Mouse (Mus musculus): ENCODE data around the gene Slc6a5. TPM values are rescaled to one million over a fixed set of nuclear protein-coding genes. Genes with fewer than 3 reads are reported as not detected.

The Slc6a5 gene
- not detected in 2 replicates for polyA plus RNA-seq (2016; fragmentation: Nextera tagmentation; extraction: Ambion mirVana)

DNA sequence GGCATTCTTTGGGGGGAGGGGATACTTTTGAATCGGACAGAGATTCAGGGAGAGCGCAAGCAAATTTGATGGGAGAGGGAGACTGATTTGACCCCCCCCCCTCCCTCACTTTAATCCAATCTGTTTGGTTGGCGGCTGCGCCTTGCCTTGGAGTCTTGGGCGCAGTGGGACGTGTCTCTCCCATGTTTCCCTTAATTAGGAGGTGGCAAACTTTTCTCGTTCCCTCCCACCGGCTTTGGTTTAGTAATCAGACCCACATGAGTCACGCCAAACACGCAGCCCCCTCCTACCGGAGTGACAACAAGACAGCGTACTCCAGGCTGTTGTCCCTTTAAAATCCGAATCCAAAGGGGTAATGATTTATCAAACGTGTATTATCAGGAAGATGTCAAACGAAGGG, at the start of gene Slc6a5:
Gene Slc6a5, plus strand, starts transcription at position 297 of the 400 bp plus-strand sequence.
- no peaks in the 10 kb centered on the region for H3K36me3 ChIP-seq (replicated peaks)
- H3K27me3 ChIP-seq (ENCODE audit: poor library complexity, severe bottlenecking), result peaks cover 100% of the 10 kb centered on the region
- H3K27ac ChIP-seq, result no peak within 1 kb of the TSS
- peak within 1 kb of the TSS; percentile 16; the same call in 1 of the 2 replicates for H3K4me3 ChIP-seq
- peak; percentile 25 for DNase-seq (ENCODE audit: extremely low spot score, low spot score)
- peaks cover 26% of the 10 kb centered on the region for H3K4me1 ChIP-seq
- no peaks in the 10 kb centered on the region for H3K9me3 ChIP-seq
- 1% methylated on average over 15 of the region's 15 CpGs for WGBS

DNA sequence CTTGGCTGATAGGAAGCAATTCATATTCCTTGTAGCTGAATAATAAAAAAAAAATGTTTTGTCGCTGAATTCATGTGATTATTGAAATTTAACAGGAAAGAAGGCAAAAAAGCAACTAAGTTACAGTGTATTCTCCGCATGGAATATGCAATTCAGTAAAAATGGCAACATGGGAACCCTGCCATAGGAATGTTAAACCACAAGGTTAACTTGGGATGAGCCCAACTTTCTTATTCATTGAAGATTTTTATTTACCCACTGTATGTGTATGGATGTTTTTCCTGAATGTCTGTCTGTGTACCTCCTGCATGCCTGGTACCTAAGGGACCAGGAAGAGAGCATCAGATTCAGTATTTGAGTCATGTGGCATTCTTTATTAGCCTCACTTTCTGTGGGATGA, 48.8 kb upstream of the Slc6a5 start:
- no peak overlapping the region for H3K27ac ChIP-seq
- H3K4me1 ChIP-seq, result peaks cover 10% of the 10 kb centered on the region
- H3K36me3 ChIP-seq (replicated peaks), result peaks cover 32% of the 10 kb centered on the region
- H3K4me3 ChIP-seq, result no peak overlapping the region
- no peaks in the 10 kb centered on the region for H3K27me3 ChIP-seq (ENCODE audit: poor library complexity, severe bottlenecking)
- no peak for DNase-seq (ENCODE audit: extremely low spot score, low spot score)
- 96% methylated on average over 2 of the region's 2 CpGs for WGBS
- H3K9me3 ChIP-seq, result no peaks in the 10 kb centered on the region

DNA sequence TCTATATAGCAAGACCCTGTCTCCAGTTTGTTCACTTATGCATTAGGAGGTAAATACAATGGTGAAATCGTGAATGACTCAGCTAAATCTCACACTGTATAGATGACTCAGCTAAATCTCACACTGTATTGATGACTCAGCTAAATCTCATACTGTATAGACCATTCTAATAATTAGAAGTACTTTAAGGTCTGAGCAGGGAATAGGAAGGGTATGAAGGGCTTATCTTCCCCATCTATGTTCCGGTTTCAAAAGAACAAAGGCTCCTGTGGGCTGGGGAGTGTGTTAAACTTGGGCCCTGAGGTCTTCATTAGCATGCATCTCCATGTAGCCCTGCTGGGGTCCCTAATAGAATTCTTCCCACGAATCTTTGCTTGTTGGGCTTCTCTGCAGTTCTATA, 46.2 kb upstream of the Slc6a5 start:
- Histone ChIP-seq H3K4me1 (peaks cover 10% of the 10 kb centered on the region), H3K36me3 (replicated peaks) (peaks cover 17% of the 10 kb centered on the region), H3K27ac (no peak overlapping the region), H3K9me3 (no peaks in the 10 kb centered on the region), H3K4me3 (no peak overlapping the region), H3K27me3 (ENCODE audit: poor library complexity, severe bottlenecking) (no peaks in the 10 kb centered on the region)
- 69% methylated on average over 3 of the region's 3 CpGs for WGBS
- DNase-seq (ENCODE audit: extremely low spot score, low spot score), result no peak

DNA sequence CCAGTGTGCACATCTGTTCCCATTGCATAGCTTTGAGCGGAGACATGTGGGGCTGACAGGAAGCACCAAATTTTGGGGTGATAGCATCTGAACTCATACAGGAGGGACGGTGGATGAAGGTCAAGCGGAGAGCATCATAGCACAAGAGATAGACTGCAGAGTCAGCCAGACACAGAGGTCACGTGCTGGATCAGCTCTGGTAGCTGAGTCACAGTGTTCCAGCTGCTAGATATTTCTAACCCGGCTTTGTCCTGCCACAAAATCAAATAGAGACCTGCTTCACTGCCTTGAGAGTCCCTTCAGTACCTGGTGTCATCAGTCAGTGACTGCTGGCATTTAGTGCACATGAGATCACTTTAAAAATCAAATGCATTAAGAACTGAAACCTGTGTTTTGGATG, 40.3 kb upstream of the Slc6a5 start:
- no peak for DNase-seq (ENCODE audit: extremely low spot score, low spot score)
- 89% methylated on average over 5 of the region's 5 CpGs for WGBS
- H3K27me3 ChIP-seq (ENCODE audit: poor library complexity, severe bottlenecking), result no peaks in the 10 kb centered on the region
- H3K9me3 ChIP-seq, result no peaks in the 10 kb centered on the region
- H3K4me1 ChIP-seq, result no peaks in the 10 kb centered on the region
- no peak overlapping the region for H3K27ac ChIP-seq
- H3K4me3 ChIP-seq, result no peak overlapping the region
- no peaks in the 10 kb centered on the region for H3K36me3 ChIP-seq (replicated peaks)

DNA sequence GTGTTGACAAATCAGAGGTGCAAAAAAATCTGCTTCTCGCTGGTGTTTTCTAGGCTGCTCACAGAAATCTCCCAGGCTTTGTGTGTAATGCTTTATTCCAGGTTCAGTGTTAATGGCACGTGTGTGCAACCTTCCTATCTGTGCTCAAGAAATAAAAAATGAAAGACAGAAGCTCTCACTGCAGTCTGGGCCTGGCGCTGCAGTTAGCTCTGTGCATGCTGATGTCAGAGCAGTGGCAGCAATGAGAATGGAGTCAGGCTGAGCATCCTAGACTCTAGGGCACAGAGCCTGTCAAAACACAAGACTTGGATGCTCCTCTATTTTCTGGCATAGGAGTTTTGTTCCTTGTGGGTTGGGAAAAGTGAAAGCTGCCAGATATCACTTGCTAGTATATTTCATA, 39.7 kb upstream of the Slc6a5 start:
- H3K36me3 ChIP-seq (replicated peaks), result no peaks in the 10 kb centered on the region
- DNase-seq (ENCODE audit: extremely low spot score, low spot score), result no peak
- no peaks in the 10 kb centered on the region for H3K9me3 ChIP-seq
- H3K27me3 ChIP-seq (ENCODE audit: poor library complexity, severe bottlenecking), result no peaks in the 10 kb centered on the region
- H3K4me1 ChIP-seq, result no peaks in the 10 kb centered on the region
- WGBS, result 78% methylated on average over 3 of the region's 3 CpGs
- no peak overlapping the region for H3K27ac ChIP-seq
- H3K4me3 ChIP-seq, result no peak overlapping the region

DNA sequence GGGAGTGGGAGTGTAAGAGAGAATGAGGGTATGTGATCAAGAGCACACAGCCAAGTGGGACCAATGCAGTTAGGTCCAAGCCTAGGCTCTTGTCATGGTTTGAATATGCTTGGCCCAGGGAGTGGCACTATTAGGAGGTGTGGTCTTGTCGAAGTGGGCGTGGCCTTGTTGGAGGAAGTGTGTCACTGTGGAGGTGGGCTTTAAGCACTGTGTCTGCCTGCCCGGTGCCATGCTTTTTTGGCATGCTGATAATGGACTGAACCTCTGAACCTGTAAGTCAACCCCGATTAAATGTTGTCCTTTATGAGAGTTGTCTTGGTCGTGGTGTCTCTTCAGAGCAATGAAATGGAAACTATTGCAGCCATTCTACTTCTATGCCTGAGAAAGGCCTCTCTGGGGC, 32.6 kb upstream of the Slc6a5 start:
- Histone ChIP-seq H3K4me3 (no peak overlapping the region), H3K36me3 (replicated peaks) (no peaks in the 10 kb centered on the region), H3K4me1 (peaks cover 20% of the 10 kb centered on the region), H3K9me3 (no peaks in the 10 kb centered on the region), H3K27ac (no peak overlapping the region), H3K27me3 (ENCODE audit: poor library complexity, severe bottlenecking) (peaks cover 51% of the 10 kb centered on the region)
- DNase-seq (ENCODE audit: extremely low spot score, low spot score), result no peak
- WGBS, result 91% methylated on average over 5 of the region's 5 CpGs

DNA sequence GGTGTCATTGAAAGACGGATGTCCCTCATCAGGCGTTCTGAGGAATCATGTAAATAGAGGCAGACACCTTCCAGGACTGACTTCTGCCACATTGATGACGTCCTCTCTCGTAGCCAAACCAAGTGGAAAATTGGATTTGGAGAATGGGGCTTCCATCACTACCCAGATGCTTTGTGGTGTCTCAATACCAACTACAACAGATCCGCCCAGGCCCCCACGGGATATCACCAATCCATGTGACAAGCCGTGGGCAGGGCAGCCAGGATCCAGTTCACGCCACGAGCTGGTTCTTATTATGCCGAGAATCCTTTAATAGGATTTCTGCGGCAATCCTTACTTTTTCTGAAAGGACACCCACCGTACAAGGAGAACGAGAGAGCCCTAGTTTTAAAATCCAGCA, 30.9 kb upstream of the Slc6a5 start:
- H3K4me1 ChIP-seq, result peaks cover 28% of the 10 kb centered on the region
- no peaks in the 10 kb centered on the region for H3K9me3 ChIP-seq
- H3K36me3 ChIP-seq (replicated peaks), result no peaks in the 10 kb centered on the region
- no peak overlapping the region for H3K27ac ChIP-seq
- DNase-seq (ENCODE audit: extremely low spot score, low spot score), result no peak
- H3K4me3 ChIP-seq, result no peak overlapping the region
- H3K27me3 ChIP-seq (ENCODE audit: poor library complexity, severe bottlenecking), result peaks cover 59% of the 10 kb centered on the region
- 35% methylated on average over 13 of the region's 13 CpGs for WGBS

DNA sequence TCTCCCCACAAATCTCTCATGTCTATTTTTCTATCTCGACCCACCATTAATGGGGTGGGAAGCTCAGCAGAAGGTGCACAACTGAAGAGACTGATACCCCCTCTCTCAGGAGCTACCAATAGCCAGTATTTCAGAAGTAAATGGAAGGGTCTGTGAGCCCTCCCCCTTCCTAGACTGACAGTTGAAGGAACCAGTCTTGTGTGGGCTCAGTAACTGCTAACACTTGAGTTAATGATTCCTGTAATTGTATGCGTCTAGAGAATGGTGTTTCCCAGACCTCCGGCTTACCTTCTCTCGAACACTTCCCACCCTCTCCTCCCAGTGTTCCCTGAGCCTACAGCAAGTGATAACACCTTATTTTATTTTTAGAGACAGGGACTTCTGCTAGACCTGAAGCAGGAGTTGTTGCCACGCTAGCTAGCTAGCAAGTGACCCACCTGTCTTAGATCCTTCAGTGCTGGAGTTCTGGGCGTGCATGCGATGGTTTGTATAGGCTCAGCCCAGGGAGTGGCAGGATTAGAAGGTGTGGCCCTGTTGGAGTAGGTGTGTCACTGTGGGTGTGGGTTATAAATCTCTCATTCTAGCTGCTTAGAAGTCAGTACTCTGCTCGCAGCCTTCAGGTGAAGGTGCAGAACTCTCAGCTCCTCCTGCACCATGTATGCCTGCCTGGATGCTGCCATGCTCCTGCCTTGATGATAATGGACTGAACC, 29.8 kb upstream of the Slc6a5 start:
- H3K4me1 ChIP-seq, result peaks cover 28% of the 10 kb centered on the region
- H3K27me3 ChIP-seq (ENCODE audit: poor library complexity, severe bottlenecking), result peaks cover 64% of the 10 kb centered on the region
- no peak overlapping the region for H3K4me3 ChIP-seq
- no peak overlapping the region for H3K27ac ChIP-seq
- WGBS, result 88% methylated on average over 8 of the region's 8 CpGs
- H3K36me3 ChIP-seq (replicated peaks), result no peaks in the 10 kb centered on the region
- no peaks in the 10 kb centered on the region for H3K9me3 ChIP-seq
- DNase-seq (ENCODE audit: extremely low spot score, low spot score), result no peak

DNA sequence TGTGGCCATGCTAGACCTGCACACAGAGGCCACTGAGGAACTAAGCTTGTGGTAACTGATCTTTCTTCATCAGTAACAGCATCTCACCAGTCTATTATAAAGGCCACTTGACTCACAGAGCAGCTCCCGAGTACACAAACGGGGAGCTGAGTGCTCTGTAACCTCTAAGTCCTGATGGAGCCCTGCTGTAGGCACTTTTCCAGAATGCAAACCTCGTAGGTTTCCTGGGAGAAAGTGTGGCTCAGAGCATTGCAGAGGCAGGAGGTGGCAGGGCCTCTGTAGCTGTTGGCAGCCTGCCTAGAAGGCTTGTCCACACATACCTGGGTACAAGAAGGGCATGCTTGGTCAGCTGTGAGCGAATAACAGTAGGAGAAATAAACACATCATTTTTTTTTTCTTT, 27.7 kb upstream of the Slc6a5 start:
- H3K9me3 ChIP-seq, result no peaks in the 10 kb centered on the region
- H3K27me3 ChIP-seq (ENCODE audit: poor library complexity, severe bottlenecking), result peaks cover 59% of the 10 kb centered on the region
- H3K36me3 ChIP-seq (replicated peaks), result no peaks in the 10 kb centered on the region
- DNase-seq (ENCODE audit: extremely low spot score, low spot score), result no peak
- no peak overlapping the region for H3K27ac ChIP-seq
- 47% methylated on average over 4 of the region's 4 CpGs for WGBS
- no peak overlapping the region for H3K4me3 ChIP-seq
- H3K4me1 ChIP-seq, result peaks cover 28% of the 10 kb centered on the region

DNA sequence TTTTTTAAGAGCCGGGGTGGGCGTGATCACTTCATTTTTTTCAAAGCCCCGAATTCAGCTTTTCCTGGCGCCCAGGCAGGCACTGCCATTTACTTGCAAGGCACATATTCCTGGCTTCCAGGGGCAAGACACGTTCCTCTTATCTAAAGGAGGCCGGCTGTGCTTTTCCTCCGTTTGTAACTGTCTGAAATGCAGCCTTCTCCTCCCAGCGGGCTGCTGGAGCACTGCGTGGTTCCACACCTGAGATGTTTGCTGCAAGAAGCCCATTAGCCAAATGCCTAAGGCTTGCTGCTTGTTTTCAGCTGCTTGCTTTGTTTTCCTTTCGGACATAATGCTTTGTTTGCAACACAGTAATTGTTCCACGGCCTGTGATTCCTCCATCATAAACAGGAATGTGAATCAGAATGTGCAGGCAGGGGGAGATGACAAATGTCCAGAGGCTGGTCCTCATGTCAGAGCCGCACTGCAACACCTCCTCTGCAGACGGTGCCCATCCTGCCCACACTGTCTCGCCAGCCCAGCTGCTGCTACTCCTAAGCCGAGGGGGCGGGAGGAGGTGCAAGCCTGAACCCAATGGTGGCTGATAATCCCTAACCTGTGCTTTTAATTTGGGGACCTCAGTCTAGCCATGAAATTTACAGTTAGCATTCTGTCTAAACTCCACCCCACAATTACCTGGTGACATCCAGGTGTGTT, 27.1 kb upstream of the Slc6a5 start:
- Histone ChIP-seq H3K36me3 (replicated peaks) (no peaks in the 10 kb centered on the region), H3K9me3 (no peaks in the 10 kb centered on the region), H3K4me3 (no peak overlapping the region), H3K27ac (no peak overlapping the region), H3K4me1 (peaks cover 28% of the 10 kb centered on the region), H3K27me3 (ENCODE audit: poor library complexity, severe bottlenecking) (peaks cover 54% of the 10 kb centered on the region)
- DNase-seq (ENCODE audit: extremely low spot score, low spot score), result no peak
- 29% methylated on average over 16 of the region's 16 CpGs for whole genome bisulfite sequencing

DNA sequence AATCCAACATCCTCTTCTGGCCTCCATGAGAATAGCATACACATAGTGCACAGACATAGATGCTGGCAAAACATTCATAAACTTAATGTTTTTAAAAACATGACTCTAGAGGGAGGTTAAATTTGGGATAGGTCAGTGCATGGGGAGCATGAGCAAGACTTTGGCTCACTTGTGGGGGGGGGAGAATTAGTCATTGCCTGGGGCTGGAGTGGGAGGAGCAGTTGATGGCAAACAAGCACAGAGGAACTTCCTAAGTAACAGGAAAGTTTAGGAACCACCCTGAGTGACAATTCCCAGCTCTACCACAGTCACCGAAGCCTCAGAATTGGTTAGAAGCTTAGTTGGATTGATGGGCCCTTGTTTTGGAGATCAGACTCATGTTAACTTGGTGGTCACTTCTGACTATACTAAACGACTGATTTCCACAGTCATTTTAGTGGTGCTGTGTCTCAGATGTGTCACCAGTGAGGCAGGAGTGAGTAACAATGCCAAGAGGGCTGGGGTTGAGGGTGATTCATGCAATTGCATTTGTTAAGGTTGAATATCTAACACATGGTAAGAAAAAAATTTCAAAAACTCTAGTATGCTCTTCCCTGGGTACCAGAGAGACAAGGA, 22.1 kb upstream of the Slc6a5 start:
- H3K4me1 ChIP-seq, result peaks cover 3% of the 10 kb centered on the region
- H3K27me3 ChIP-seq (ENCODE audit: poor library complexity, severe bottlenecking), result peaks cover 9% of the 10 kb centered on the region
- no peak overlapping the region for H3K27ac ChIP-seq
- H3K36me3 ChIP-seq (replicated peaks), result no peaks in the 10 kb centered on the region
- no peaks in the 10 kb centered on the region for H3K9me3 ChIP-seq
- DNase-seq (ENCODE audit: extremely low spot score, low spot score), result no peak
- no peak overlapping the region for H3K4me3 ChIP-seq
- 73% methylated on average over 2 of the region's 2 CpGs for WGBS

DNA sequence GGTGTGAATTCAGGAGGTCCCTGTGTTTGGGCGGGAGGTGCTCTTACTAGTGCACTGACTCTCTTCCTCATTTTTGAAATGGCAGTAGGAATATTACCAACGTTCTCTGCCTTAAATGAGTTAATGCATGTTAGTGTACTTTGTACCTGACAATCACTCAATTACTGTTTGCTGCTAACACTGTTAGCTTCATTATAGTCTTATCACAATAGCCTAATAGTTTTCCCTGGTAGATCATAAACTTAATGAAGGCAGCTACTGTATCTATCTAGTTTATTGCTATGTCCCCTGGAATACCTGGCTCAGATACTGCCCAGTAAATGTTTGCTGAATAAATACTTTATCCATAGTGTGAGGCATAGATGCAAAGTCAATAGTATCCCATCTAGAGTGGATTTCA, 15.2 kb upstream of the Slc6a5 start:
- DNase-seq (ENCODE audit: extremely low spot score, low spot score), result no peak
- Histone ChIP-seq H3K27ac (no peak overlapping the region), H3K4me3 (no peak overlapping the region)

DNA sequence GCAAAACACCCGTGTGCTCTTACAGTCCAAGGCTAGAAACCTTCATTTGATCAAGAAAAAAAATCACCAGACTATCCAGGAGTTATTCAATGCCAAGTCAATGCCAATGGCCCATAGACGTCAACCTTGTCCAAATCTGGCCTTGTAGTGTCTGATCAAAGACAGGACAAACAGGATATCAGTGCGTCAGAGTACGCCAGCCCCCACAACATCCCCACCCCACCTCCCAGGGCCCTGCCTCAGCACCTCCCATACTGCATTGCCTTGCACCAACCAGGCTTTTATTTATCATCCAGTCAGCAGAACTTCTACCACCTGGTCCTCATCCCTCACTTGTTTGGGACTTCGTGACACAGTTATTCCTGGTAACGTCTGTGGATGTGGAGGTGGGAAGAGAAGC, 14.7 kb upstream of the Slc6a5 start:
- H3K27me3 ChIP-seq (ENCODE audit: poor library complexity, severe bottlenecking), result peaks cover 6% of the 10 kb centered on the region; the same call in 1 of the 2 replicates
- no peak overlapping the region for H3K27ac ChIP-seq
- H3K36me3 ChIP-seq (replicated peaks), result no peaks in the 10 kb centered on the region
- H3K9me3 ChIP-seq, result no peaks in the 10 kb centered on the region
- no peak for DNase-seq (ENCODE audit: extremely low spot score, low spot score)
- 84% methylated on average over 6 of the region's 6 CpGs for WGBS
- no peaks in the 10 kb centered on the region for H3K4me1 ChIP-seq
- no peak overlapping the region for H3K4me3 ChIP-seq

More for the DNA sequence above, 15.2 kb upstream of the Slc6a5 start:
- 81% methylated on average over 2 of the region's 2 CpGs for WGBS
- Histone ChIP-seq H3K4me1 (no peaks in the 10 kb centered on the region), H3K9me3 (no peaks in the 10 kb centered on the region), H3K36me3 (replicated peaks) (no peaks in the 10 kb centered on the region), H3K27me3 (ENCODE audit: poor library complexity, severe bottlenecking) (peaks cover 6% of the 10 kb centered on the region; the same call in 1 of the 2 replicates)

Measured in forebrain, embryonic 10.5 days (tissue).